Mouse (Mus musculus): Measurements from ENCODE around the gene Gm5591. TPM values are rescaled to one million over a fixed set of nuclear protein-coding genes. Genes with fewer than 3 reads are reported as not detected.

The Gm5591 gene
- 0.25 TPM for polyA plus RNA-seq (2014; fragmentation: Illumina TruSeq; extraction: RNeasy Lipid Tissue Mini Kit (QIAGEN cat#74804); ENCODE audit: low read depth, low replicate concordance)

DNA sequence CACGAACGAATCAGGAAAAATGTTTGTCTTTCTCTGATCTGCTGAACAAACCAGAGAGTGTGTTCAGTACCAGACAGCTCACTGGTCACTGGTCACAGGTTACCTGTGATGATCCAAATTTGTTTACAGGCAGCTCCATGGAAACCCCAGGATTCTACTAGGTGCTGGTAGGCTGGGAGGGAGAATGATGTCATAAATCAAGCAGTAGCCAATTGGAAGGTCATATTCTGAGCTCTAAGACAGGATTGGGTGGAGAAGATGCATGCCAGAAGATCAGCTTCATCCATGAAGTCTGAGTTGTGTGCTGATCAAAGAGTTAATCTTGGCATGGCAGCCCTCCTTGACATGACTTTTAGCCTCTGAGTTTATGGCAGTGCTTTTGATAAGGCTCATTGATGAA lies at the start of gene Gm5591:
Gene Gm5591 (minus strand): TSS at position 101 of the 400 bp plus-strand sequence.

